Mouse (Mus musculus) MEL (cell line): ENCODE results near the gene Syt1.

ENCODE experiments used
- CHD1 ChIP-seq: IDR thresholded peaks from 2 replicates; pipeline ENCODE4 v1.6.1; 2012; ENCODE audit warnings: low read depth, mild to moderate bottlenecking, inconsistent platforms, low read length, improper control_type of control experiment
- CTCF ChIP-seq, 3 experiments: IDR thresholded peaks in 2 of 3; conservative IDR thresholded peaks in 1 of 3; 2 replicates each; pipeline ENCODE4 v1.5.1; 2011 to 2012; ENCODE audit warnings: low read length in 3 of 3, low read depth in 2 of 3, mild to moderate bottlenecking in 2 of 3, improper control_type of control experiment in 1 of 3, inconsistent platforms in 1 of 3, mixed read lengths in 1 of 3, moderate library complexity in 1 of 3; ENCODE audit not compliant: control insufficient read depth in 1 of 3, insufficient read depth in 1 of 3, poor library complexity in 1 of 3, severe bottlenecking in 1 of 3
- GATA1 ChIP-seq: IDR thresholded peaks from 2 replicates; pipeline ENCODE4 v1.6.1; 2011; ENCODE audit warnings: low read depth, low read length, improper control_type of control experiment
- JUND ChIP-seq: IDR thresholded peaks from 2 replicates; pipeline ENCODE4 v1.6.1; 2011; ENCODE audit warnings: low read depth, mild to moderate bottlenecking, improper control_type of control experiment, low read length
- MAX ChIP-seq: IDR thresholded peaks from 2 replicates; pipeline ENCODE4 v1.6.1; 2011; ENCODE audit warnings: low read length, improper control_type of control experiment
- POLR2AphosphoS2 ChIP-seq: IDR thresholded peaks from 2 replicates; pipeline ENCODE4 v1.6.1; 2011; ENCODE audit warnings: low read length, improper control_type of control experiment
- SIN3A ChIP-seq: IDR thresholded peaks from 2 replicates; pipeline ENCODE4 v1.6.1; 2012; ENCODE audit warnings: low read length, improper control_type of control experiment, inconsistent platforms
- TCF12 ChIP-seq: IDR thresholded peaks from 2 replicates; pipeline ENCODE4 v1.6.1; 2014; ENCODE audit warnings: low read depth, mild to moderate bottlenecking, inconsistent platforms, low read length, improper control_type of control experiment, moderate library complexity
- USF1 ChIP-seq: IDR thresholded peaks from 2 replicates; pipeline ENCODE4 v1.6.1; 2014; ENCODE audit warnings: low read depth, mild to moderate bottlenecking, inconsistent platforms, low read length, improper control_type of control experiment, moderate library complexity
- ZC3H11A ChIP-seq: IDR thresholded peaks from 2 replicates; pipeline ENCODE4 v1.6.1; 2012; ENCODE audit warnings: low read depth, mild to moderate bottlenecking, inconsistent platforms, low read length, improper control_type of control experiment
- ZNF384 ChIP-seq: IDR thresholded peaks from 2 replicates; pipeline ENCODE4 v1.6.1; 2012; ENCODE audit warnings: low read depth, mild to moderate bottlenecking, inconsistent platforms, low read length, improper control_type of control experiment

GRCm38 (mm10) chr10:108580786-108581420, 429.9 kb downstream of the Syt1 start:
- TF ChIP-seq ZC3H11A = no peak
- TF ChIP-seq CTCF (IDR thresholded peaks at IDR 0.05 in 2 of 3, conservative IDR thresholded peaks at IDR 0.05 in 1 of 3; ENCODE audit: control insufficient read depth in 1 of 3, insufficient read depth in 1 of 3, low read depth in 2 of 3, low read length in 3 of 3, poor library complexity in 1 of 3, severe bottlenecking in 1 of 3) = no peak
- no peak for TF ChIP-seq CHD1
- TF ChIP-seq SIN3A = no peak
- TF ChIP-seq GATA1 = no peak
- TF ChIP-seq USF1 = no peak
- TF ChIP-seq POLR2AphosphoS2 = no peak
- TF ChIP-seq JUND = no peak
- TF ChIP-seq TCF12 = no peak
- TF ChIP-seq MAX = no peak
- TF ChIP-seq ZNF384 = no peak
